ENCODE assay signal across 8 mouse cellular contexts in the genomic region with DNA sequence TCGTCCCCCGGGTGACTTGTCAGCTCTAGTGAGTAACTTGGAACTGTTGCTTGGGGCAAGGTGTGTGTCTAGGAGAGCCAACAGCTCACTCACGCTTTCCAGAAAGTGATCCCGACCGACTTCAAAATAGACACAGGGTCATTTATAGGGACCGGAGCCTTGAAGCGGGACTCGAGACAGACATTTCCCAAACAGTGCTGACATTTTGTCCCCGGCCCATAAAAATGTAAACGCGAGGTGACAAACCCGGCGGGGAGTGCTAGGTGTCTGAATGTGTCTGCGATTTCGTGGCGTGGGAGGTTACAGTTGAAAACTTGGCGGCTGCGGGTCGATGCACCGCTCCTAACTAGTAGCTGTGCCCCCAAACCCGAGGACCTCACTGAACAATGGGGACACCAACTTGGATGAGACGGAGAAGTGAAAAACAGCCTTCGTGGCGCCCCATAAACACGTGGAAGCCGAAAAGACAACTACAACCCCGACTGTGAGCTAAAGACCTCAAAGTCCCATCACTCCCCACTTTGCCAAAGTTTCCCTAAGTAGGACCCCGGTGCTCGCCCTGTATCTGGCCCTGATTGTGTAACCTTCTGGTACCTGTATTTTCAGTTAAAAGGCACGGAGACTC. TPM values are rescaled to one million over a fixed set of nuclear protein-coding genes. Genes with fewer than 3 reads are reported as not detected.
DNase-seq lines count a peak whose midpoint lies in the region; ATAC-seq and TF ChIP-seq lines count a peak whose summit lies in the region.

No protein-coding gene starts in this region.

- peaks cover 27% of the 10 kb centered on the region for H3K4me1 ChIP-seq in heart, embryonic 15.5 days (replicated peaks)
- H3K4me1 ChIP-seq in limb, embryonic 14.5 days (ENCODE audit: control insufficient read depth, insufficient read depth, low read length): peaks cover 13% of the 10 kb centered on the region
- peaks cover 22% of the 10 kb centered on the region for H3K4me1 ChIP-seq in neural tube, embryonic 12.5 days

- peak overlapping the region; percentile 60 for H3K4me3 ChIP-seq in heart, embryonic 15.5 days
- H3K4me3 ChIP-seq in limb, embryonic 14.5 days (replicated peaks; ENCODE audit: low read length): peak overlapping the region; percentile 63
- peak overlapping the region; percentile 46 for H3K4me3 ChIP-seq in neural tube, embryonic 12.5 days

- under 1% methylated on average over 30 of the region's 30 CpGs for WGBS in heart, embryonic 15.5 days
- WGBS in limb, embryonic 14.5 days: under 1% methylated on average over 30 of the region's 30 CpGs
- WGBS in neural tube, embryonic 12.5 days: under 1% methylated on average over 30 of the region's 30 CpGs

- no peak for TF ChIP-seq POLR2A in limb, embryonic 14.5 days (IDR thresholded peaks at IDR 0.05; ENCODE audit: borderline replicate concordance, extremely low read depth, insufficient read depth, insufficient read length)

- H3K27me3 ChIP-seq in heart, embryonic 15.5 days: peaks cover 6% of the 10 kb centered on the region; the same call in 1 of the 2 replicates
- H3K27me3 ChIP-seq in limb, embryonic 14.5 days (ENCODE audit: control insufficient read depth, insufficient read depth, low read length): peaks cover 13% of the 10 kb centered on the region; the same call in 1 of the 2 replicates
- H3K27me3 ChIP-seq in neural tube, embryonic 12.5 days (replicated peaks): peaks cover 33% of the 10 kb centered on the region

- no peaks in the 10 kb centered on the region for H3K9me3 ChIP-seq in heart, embryonic 15.5 days (replicated peaks)
- no peaks in the 10 kb centered on the region for H3K9me3 ChIP-seq in limb, embryonic 14.5 days (ENCODE audit: control insufficient read depth, low read length)
- H3K9me3 ChIP-seq in neural tube, embryonic 12.5 days: no peaks in the 10 kb centered on the region

- ATAC-seq in CD4-positive, CD25-positive, alpha-beta regulatory T cell, adult 4 months: no peak
- no peak for ATAC-seq in heart, embryonic 15.5 days (replicated peaks; ENCODE audit: insufficient number of reproducible peaks, insufficient read depth, low FRiP score, low read depth)
- no peak for ATAC-seq in limb, embryonic 14.5 days (ENCODE audit: low FRiP score, low read depth)
- ATAC-seq in neural tube, embryonic 12.5 days (ENCODE audit: low FRiP score, low read depth): no peak

- peak overlapping the region; percentile 52; the same call in 1 of the 2 replicates for H3K9ac ChIP-seq in heart, embryonic 15.5 days
- H3K9ac ChIP-seq in limb, embryonic 14.5 days (ENCODE audit: low read depth, low read length, severe bottlenecking): peak overlapping the region; percentile 66
- H3K9ac ChIP-seq in neural tube, embryonic 12.5 days: peak overlapping the region; percentile 48; the same call in 1 of the 2 replicates

- H3K27ac ChIP-seq in heart, embryonic 15.5 days: no peak overlapping the region
- H3K27ac ChIP-seq in limb, embryonic 14.5 days (replicated peaks; ENCODE audit: low read depth, low read length): no peak overlapping the region
- H3K27ac ChIP-seq in neural tube, embryonic 12.5 days: no peak overlapping the region

- H3K4me2 ChIP-seq in heart, embryonic 15.5 days: peak overlapping the region; percentile 97
- peak overlapping the region; percentile 97 for H3K4me2 ChIP-seq in limb, embryonic 14.5 days (replicated peaks; ENCODE audit: low read depth, low read length, severe bottlenecking)
- H3K4me2 ChIP-seq in neural tube, embryonic 12.5 days (replicated peaks): peak overlapping the region; percentile 82

- peak; percentile 36 for DNase-seq in CD4-positive, CD25-positive, alpha-beta regulatory T cell, adult 2 months (ENCODE audit: low read depth, low spot score)
- peak; percentile 26 for DNase-seq in T-cell, adult 2 months (ENCODE audit: low spot score)
- peak; percentile 20 for DNase-seq in limb, embryonic 14.5 days (ENCODE audit: low spot score)
- no peak for DNase-seq in MN1 (ENCODE audit: low spot score)
- DNase-seq in gastrocnemius, postnatal 25 days: no peak

- no peaks in the 10 kb centered on the region for H3K36me3 ChIP-seq in heart, embryonic 15.5 days
- no peaks in the 10 kb centered on the region for H3K36me3 ChIP-seq in limb, embryonic 14.5 days (ENCODE audit: control insufficient read depth, insufficient read depth, low read length)
- no peaks in the 10 kb centered on the region for H3K36me3 ChIP-seq in neural tube, embryonic 12.5 days

RNA-seq across cellular contexts. Expression of a gene that starts 1.1 kb away (rescaled TPM):
- under 1 TPM; 0.05 to 0.33 TPM for polyA plus RNA-seq in CD4-positive, CD25-positive, alpha-beta regulatory T cell, adult 4 months (2017; shearing (Covaris generic))
- polyA plus RNA-seq in heart, embryonic 15.5 days (2015; fragmentation: Nextera tagmentation; extraction: Ambion mirVana): 0.87 and 1.6 TPM in 2 replicates
- 3.1 and 4.5 TPM in 2 replicates for polyA plus RNA-seq in limb, embryonic 14.5 days (2012; rRNA removed)
- 2.9 and 5.1 TPM in 2 replicates for polyA plus RNA-seq in limb, embryonic 14.5 days (2014; fragmentation: Nextera tagmentation; extraction: Ambion mirVana)
- polyA plus RNA-seq in neural tube, embryonic 12.5 days (2016; fragmentation: Nextera tagmentation; extraction: Ambion mirVana): 1.4 and 1.7 TPM in 2 replicates
- total RNA-seq in gastrocnemius, postnatal 25 days (2021): 1 to 10 TPM in 1 of 2 experiments, under 1 TPM in 1; 0.82 to 1.0 TPM

Comparison
In these comparisons a context has a peak if more than half of its experiments do, and no peak if none do; other contexts are left out.
1. DNase-seq: peak in CD4-positive, CD25-positive, alpha-beta regulatory T cell, adult 2 months (single experiment), T-cell, adult 2 months (single experiment) and limb, embryonic 14.5 days (single experiment); none in MN1 (single experiment) and gastrocnemius, postnatal 25 days (single experiment).
2. Peak in every context shown above with its lines, with median percentiles within 50 percentile points of each other: H3K4me2 ChIP-seq, H3K4me3 ChIP-seq and H3K9ac ChIP-seq.